Mouse (Mus musculus): ENCODE results near the gene Sgsh. TPM values are rescaled to one million over a fixed set of nuclear protein-coding genes. Genes with fewer than 3 reads are reported as not detected.

Sgsh gene
- total and polyA plus RNA-seq, 3 experiments, result 0.12 to 0.25 TPM; not detected in 1

DNA sequence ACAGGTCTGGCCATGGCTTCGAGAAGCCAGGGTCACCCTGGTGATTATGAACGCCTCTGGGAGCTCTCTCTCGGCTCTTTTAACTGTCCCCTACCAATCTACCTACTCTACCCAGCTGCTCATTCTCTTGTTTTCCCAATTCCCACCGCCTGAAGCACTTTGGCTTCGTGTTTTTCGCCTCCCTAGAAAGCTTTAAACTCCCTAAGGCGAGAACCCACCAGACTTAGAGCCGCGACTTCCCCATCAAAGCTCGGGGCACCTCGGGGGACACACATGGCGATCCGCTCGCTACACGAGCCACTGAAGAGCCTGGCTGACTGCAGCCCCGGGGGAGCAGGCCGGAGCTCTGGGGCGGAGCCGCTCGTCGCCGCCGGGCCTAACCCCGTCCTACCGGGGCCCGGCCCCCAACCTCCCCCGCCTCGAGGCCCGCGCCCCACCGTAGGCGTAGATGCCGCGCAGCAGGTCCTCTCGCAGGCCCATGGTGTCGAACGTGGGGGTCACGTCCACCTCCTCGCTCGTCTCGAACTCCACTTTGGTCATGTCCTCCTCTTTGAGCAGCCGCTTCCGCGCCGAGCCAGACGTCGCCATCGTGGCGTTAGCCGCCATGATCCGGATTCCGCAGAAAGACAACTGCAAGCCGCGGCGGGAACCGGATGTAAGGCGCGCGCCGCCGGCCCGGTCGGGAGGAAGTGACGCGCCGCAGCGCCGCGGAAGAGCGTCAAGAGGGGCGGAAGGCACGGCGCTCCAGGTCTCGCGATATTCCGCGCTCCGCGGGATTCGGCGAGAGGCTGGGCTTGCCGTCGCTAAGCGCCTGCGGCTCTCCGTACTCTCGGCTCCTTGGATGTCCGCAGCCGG, 55.7 kb downstream of the Sgsh start, which contains the start of gene Eif4a3:
TSS of gene Eif4a3 (minus strand) at position 699 of the 855 bp plus-strand sequence.
- Histone ChIP-seq H3K9ac (ENCODE audit: control insufficient read depth, low read depth, low read length, poor library complexity, severe bottlenecking) (peak within 1 kb of the TSS; percentile 80), H3K4me1 (ENCODE audit: control insufficient read depth in 1 of 2, insufficient read depth in 2 of 2, low read length in 2 of 2) (peaks cover 2 to 11% of the 10 kb centered on the region in 2 experiments)
- TF ChIP-seq CTCF (IDR thresholded peaks at IDR 0.05 in 2 of 3, conservative IDR thresholded peaks at IDR 0.05 in 1 of 3; ENCODE audit: control insufficient read depth in 1 of 3, insufficient read depth in 1 of 3, low read depth in 2 of 3, low read length in 3 of 3, poor library complexity in 1 of 3, severe bottlenecking in 1 of 3) (no peak), RAD21 (IDR thresholded peaks at IDR 0.05; ENCODE audit: low read depth, low read length) (no peak), MAX (IDR thresholded peaks at IDR 0.05; ENCODE audit: low read length) (peak; percentile 61), USF2 (IDR thresholded peaks at IDR 0.05; ENCODE audit: borderline replicate concordance in 1 of 2, insufficient read depth in 1 of 2, low read depth in 1 of 2, low read length in 2 of 2) (no peak), TAL1 (IDR thresholded peaks at IDR 0.05; ENCODE audit: low read length) (no peak), USF1 (IDR thresholded peaks at IDR 0.05; ENCODE audit: low read depth, low read length) (no peak), NRF1 (IDR thresholded peaks at IDR 0.05; ENCODE audit: insufficient read depth, low read depth, low read length, poor library complexity, severe bottlenecking) (0 out of 2 replicates have a peak, but pooled peaks have one; percentile 35), MAZ (IDR thresholded peaks at IDR 0.05; ENCODE audit: low read depth, low read length) (no peak), GATA1 (IDR thresholded peaks at IDR 0.05; ENCODE audit: low read depth, low read length) (no peak), SMC3 (IDR thresholded peaks at IDR 0.05; ENCODE audit: low read depth, low read length) (no peak), ZKSCAN1 (IDR thresholded peaks at IDR 0.05; ENCODE audit: low read depth, low read length) (no peak), ETS1 (IDR thresholded peaks at IDR 0.05; ENCODE audit: low read depth, low read length) (peak; percentile 35; the same call in 1 of the 2 replicates), MYB (IDR thresholded peaks at IDR 0.05; ENCODE audit: low read depth, low read length) (no peak), NELFE (IDR thresholded peaks at IDR 0.05; ENCODE audit: low read depth, low read length) (peak; percentile 95), SIN3A (IDR thresholded peaks at IDR 0.05; ENCODE audit: low read length) (no peak; the same call in 1 of the 2 replicates), MAFK (IDR thresholded peaks at IDR 0.05; ENCODE audit: borderline replicate concordance, low read depth, low read length) (no peak), GABPA (IDR thresholded peaks at IDR 0.05; ENCODE audit: low read depth, low read length) (no peak), TBP (IDR thresholded peaks at IDR 0.05; ENCODE audit: low read depth, low read length) (peak; percentile 62; the same call in 1 of the 2 replicates), UBTF (IDR thresholded peaks at IDR 0.05; ENCODE audit: borderline replicate concordance, insufficient read depth, low read depth, low read length) (no peak), RCOR1 (IDR thresholded peaks at IDR 0.05; ENCODE audit: low read depth, low read length) (no peak; the same call in 1 of the 2 replicates), ZNF384 (IDR thresholded peaks at IDR 0.05; ENCODE audit: low read depth, low read length) (no peak), KAT2A (conservative IDR thresholded peaks at IDR 0.05; ENCODE audit: low read depth, low read length) (peak; percentile 89), JUND (IDR thresholded peaks at IDR 0.05; ENCODE audit: low read depth, low read length) (no peak), E2F4 (IDR thresholded peaks at IDR 0.05; ENCODE audit: borderline replicate concordance, low read depth, low read length) (peak; percentile 75; the same call in 1 of the 2 replicates), CHD1 (IDR thresholded peaks at IDR 0.05; ENCODE audit: low read depth, low read length) (no peak), ZMIZ1 (IDR thresholded peaks at IDR 0.05; ENCODE audit: low read depth, low read length) (peak; percentile 93), HCFC1 (IDR thresholded peaks at IDR 0.05; ENCODE audit: low read depth, low read length) (peak; percentile 97), POLR2AphosphoS2 (IDR thresholded peaks at IDR 0.05; ENCODE audit: low read length) (peak; percentile 93), ZC3H11A (IDR thresholded peaks at IDR 0.05; ENCODE audit: low read depth, low read length) (no peak), POLR2A (IDR thresholded peaks at IDR 0.05; ENCODE audit: control insufficient read depth in 1 of 2, insufficient read depth in 1 of 2, low read depth in 1 of 2, low read length in 2 of 2, poor library complexity in 1 of 2) (peak; percentile 89 to 92), MXI1 (IDR thresholded peaks at IDR 0.05; ENCODE audit: low read depth, low read length) (peak; percentile 87), BHLHE40 (IDR thresholded peaks at IDR 0.05; ENCODE audit: borderline replicate concordance, low read depth, low read length) (no peak), TCF12 (IDR thresholded peaks at IDR 0.05; ENCODE audit: low read depth, low read length) (peak; percentile 77), MYC (IDR thresholded peaks at IDR 0.05; ENCODE audit: low read depth, low read length) (no peak), ELF1 (IDR thresholded peaks at IDR 0.05; ENCODE audit: low read depth, low read length) (peak; percentile 95), EP300 (IDR thresholded peaks at IDR 0.05; ENCODE audit: low read depth in 1 of 2, low read length in 2 of 2) (no peak)

More for the DNA sequence above, 55.7 kb downstream of the Sgsh start, which contains the start of gene Eif4a3:
- H3K36me3 ChIP-seq (ENCODE audit: control insufficient read depth in 1 of 2, insufficient read depth in 2 of 2, low read length in 2 of 2), result peaks cover 8 to 18% of the 10 kb centered on the region in 2 experiments
- peak within 1 kb of the TSS; percentile 76 to 100 for H3K4me3 ChIP-seq (ENCODE audit: control insufficient read depth in 1 of 2, insufficient read depth in 1 of 2, low read depth in 2 of 2, low read length in 2 of 2)
- peaks cover 30% of the 10 kb centered on the region for H3K79me2 ChIP-seq (ENCODE audit: control insufficient read depth, insufficient read depth, low read length, poor library complexity)
- H3K9me3 ChIP-seq (replicated peaks; ENCODE audit: insufficient read depth, low read length), result no peaks in the 10 kb centered on the region
- DNase-seq (ENCODE audit: low read depth, low spot score), result peak; percentile 99
- H3K27me3 ChIP-seq (ENCODE audit: control insufficient read depth in 1 of 2, insufficient read depth in 2 of 2, low read length in 2 of 2), result peaks cover 5 to 13% of the 10 kb centered on the region in 2 experiments; a peak in 2 of 4 replicates
- H3K27ac ChIP-seq (ENCODE audit: control insufficient read depth, low read depth, low read length), result peak within 1 kb of the TSS; percentile 60
